Mouse (Mus musculus): ENCODE results near the gene Gm49383. TPM values are rescaled to one million over a fixed set of nuclear protein-coding genes. Genes with fewer than 3 reads are reported as not detected.

Gm49383 gene
- polyA plus RNA-seq, 1 experiment from 2014 or later, result 13.8 TPM

DNA sequence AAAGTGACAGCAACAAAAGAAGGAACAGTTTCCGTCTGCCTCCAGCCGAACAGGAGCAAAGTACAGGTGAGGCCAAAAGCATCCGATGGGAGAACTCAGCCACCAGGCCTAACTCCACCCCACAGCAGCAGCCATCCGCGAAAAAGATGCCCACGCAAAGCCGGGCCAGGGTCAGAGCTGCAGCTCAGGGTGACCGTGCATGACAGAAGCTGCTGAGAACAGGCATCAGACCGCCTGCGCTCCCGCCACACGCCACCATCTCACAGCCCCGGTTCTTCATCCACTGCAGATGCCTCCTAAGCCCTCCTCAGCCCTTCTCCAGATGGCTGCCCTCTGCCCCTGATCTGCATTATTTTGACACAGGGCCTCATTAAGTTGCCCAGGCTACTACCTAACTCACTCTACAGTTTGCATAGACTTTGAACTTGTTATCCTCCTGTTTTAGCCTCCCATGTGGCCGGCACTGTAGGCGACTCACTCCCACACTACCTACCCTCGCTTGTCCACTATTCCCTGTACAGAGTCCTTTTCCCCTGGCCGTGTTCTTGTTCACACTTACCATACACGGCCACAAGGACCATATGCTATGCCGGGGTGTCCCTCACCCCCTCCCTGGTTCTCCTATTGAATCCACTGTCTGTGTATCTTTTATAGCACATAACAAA is 23.8 kb upstream of the Gm49383 start:
- H3K9me3 ChIP-seq (replicated peaks; ENCODE audit: control insufficient read depth, low read length), result no peaks in the 10 kb centered on the region
- peak; percentile 51; the same call in 1 of the 2 replicates for ATAC-seq (ENCODE audit: low read depth)
- H3K27ac ChIP-seq (ENCODE audit: low read length), result no peak overlapping the region
- WGBS (ENCODE audit: insufficient replicate concordance), result 83% methylated on average over 19 of the region's 19 CpGs
- H3K36me3 ChIP-seq (ENCODE audit: control insufficient read depth, insufficient read depth), result peaks cover 15% of the 10 kb centered on the region
- H3K4me3 ChIP-seq (ENCODE audit: low read depth, low read length), result no peak overlapping the region
- no peaks in the 10 kb centered on the region for H3K4me1 ChIP-seq (ENCODE audit: control insufficient read depth, low read depth, low read length)
- no peaks in the 10 kb centered on the region for H3K27me3 ChIP-seq (ENCODE audit: control insufficient read depth, insufficient read depth, low read depth, low read length)
- H3K9ac ChIP-seq (ENCODE audit: low read depth, low read length), result no peak overlapping the region
- no peak overlapping the region for H3K4me2 ChIP-seq (ENCODE audit: low read depth, low read length)

DNA sequence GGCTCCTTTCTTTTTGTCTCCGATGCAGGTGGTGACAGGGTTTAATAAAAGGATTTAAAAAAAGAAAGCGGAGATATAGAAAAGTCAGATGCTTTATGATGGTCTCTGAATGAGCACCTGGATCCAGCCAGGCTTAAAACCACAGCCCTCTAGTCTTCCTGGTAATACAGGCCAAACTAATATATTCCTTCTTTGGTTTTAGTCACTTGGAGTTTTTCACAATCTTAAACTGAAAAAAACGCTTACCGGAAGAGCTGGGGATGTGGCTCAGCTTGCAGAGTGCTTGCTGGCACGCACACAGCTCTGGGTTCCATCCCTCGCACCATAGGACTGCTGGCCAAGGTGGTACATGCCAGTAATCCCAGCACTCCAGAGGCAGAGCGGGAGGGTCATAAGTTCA is 19.7 kb upstream of the Gm49383 start:
- Histone ChIP-seq H3K36me3 (ENCODE audit: control insufficient read depth, insufficient read depth) (peaks cover 30% of the 10 kb centered on the region), H3K9me3 (replicated peaks; ENCODE audit: control insufficient read depth, low read length) (no peaks in the 10 kb centered on the region), H3K4me1 (ENCODE audit: control insufficient read depth, low read depth, low read length) (no peaks in the 10 kb centered on the region), H3K27ac (ENCODE audit: low read length) (no peak overlapping the region), H3K4me2 (ENCODE audit: low read depth, low read length) (no peak overlapping the region), H3K4me3 (ENCODE audit: low read depth, low read length) (no peak overlapping the region), H3K9ac (ENCODE audit: low read depth, low read length) (no peak overlapping the region), H3K27me3 (ENCODE audit: control insufficient read depth, insufficient read depth, low read depth, low read length) (no peaks in the 10 kb centered on the region)
- no peak for ATAC-seq (ENCODE audit: low read depth)
- WGBS (ENCODE audit: insufficient replicate concordance), result 90% methylated on average over 7 of the region's 7 CpGs

- WGBS (ENCODE audit: insufficient replicate concordance), result 84% methylated on average over 3 of the region's 3 CpGs
- Histone ChIP-seq H3K4me1 (ENCODE audit: control insufficient read depth, low read depth, low read length) (no peaks in the 10 kb centered on the region), H3K27me3 (ENCODE audit: control insufficient read depth, insufficient read depth, low read depth, low read length) (no peaks in the 10 kb centered on the region)
These were observed 18.3 kb upstream of the Gm49383 start for GRCm38 (mm10) chr12:69215000-69215785.

GRCm38 (mm10) chr12:69214393-69214792 is 17.5 kb upstream of the Gm49383 start:
- Histone ChIP-seq H3K4me1 (ENCODE audit: control insufficient read depth, low read depth, low read length) (no peaks in the 10 kb centered on the region), H3K36me3 (ENCODE audit: control insufficient read depth, insufficient read depth) (peaks cover 25% of the 10 kb centered on the region), H3K9me3 (replicated peaks; ENCODE audit: control insufficient read depth, low read length) (no peaks in the 10 kb centered on the region), H3K27ac (ENCODE audit: low read length) (no peak overlapping the region), H3K4me2 (ENCODE audit: low read depth, low read length) (no peak overlapping the region), H3K9ac (ENCODE audit: low read depth, low read length) (no peak overlapping the region), H3K4me3 (ENCODE audit: low read depth, low read length) (no peak overlapping the region), H3K27me3 (ENCODE audit: control insufficient read depth, insufficient read depth, low read depth, low read length) (no peaks in the 10 kb centered on the region)
- no peak for ATAC-seq (ENCODE audit: low read depth)
- 75% methylated on average over 7 of the region's 7 CpGs for WGBS (ENCODE audit: insufficient replicate concordance)

More at GRCm38 (mm10) chr12:69215000-69215785, 18.3 kb upstream of the Gm49383 start:
- Histone ChIP-seq H3K27ac (ENCODE audit: low read length) (no peak overlapping the region), H3K4me2 (ENCODE audit: low read depth, low read length) (no peak overlapping the region), H3K36me3 (ENCODE audit: control insufficient read depth, insufficient read depth) (peaks cover 28% of the 10 kb centered on the region), H3K4me3 (ENCODE audit: low read depth, low read length) (no peak overlapping the region), H3K9me3 (replicated peaks; ENCODE audit: control insufficient read depth, low read length) (no peaks in the 10 kb centered on the region), H3K9ac (ENCODE audit: low read depth, low read length) (no peak overlapping the region)
- no peak for ATAC-seq (ENCODE audit: low read depth)

DNA sequence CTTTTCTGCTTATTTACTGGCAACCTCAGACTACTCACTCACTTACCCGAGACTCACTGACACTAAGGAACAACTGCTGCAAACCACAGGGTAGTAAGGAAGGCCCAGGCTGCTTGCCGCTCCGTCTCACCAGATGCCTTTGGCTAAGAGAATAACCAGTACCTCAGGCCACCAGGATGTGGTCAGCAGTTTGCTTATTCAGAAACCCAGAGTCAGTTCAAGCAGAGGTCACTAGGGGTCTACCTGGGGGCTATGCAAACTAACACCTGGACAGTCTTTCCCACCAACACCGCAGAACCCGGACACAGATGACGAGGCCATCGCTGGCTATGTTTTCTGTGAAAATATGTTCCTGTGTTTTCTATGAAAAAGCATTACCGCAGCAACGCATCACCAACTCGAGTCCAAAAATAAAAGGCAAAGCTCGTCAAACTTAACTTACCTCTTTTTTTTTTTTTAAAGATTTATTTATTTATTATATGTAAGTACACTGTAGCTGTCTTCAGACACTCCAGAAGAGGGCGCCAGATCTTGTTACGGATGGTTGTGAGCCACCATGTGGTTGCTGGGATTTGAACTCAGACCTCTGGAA is 16.4 kb upstream of the Gm49383 start:
- Histone ChIP-seq H3K4me3 (ENCODE audit: low read depth, low read length) (no peak overlapping the region), H3K9me3 (replicated peaks; ENCODE audit: control insufficient read depth, low read length) (no peaks in the 10 kb centered on the region), H3K27me3 (ENCODE audit: control insufficient read depth, insufficient read depth, low read depth, low read length) (no peaks in the 10 kb centered on the region), H3K9ac (ENCODE audit: low read depth, low read length) (no peak overlapping the region), H3K4me2 (ENCODE audit: low read depth, low read length) (no peak overlapping the region), H3K4me1 (ENCODE audit: control insufficient read depth, low read depth, low read length) (no peaks in the 10 kb centered on the region), H3K36me3 (ENCODE audit: control insufficient read depth, insufficient read depth) (peaks cover 23% of the 10 kb centered on the region), H3K27ac (ENCODE audit: low read length) (no peak overlapping the region)
- WGBS (ENCODE audit: insufficient replicate concordance), result 78% methylated on average over 13 of the region's 13 CpGs
- no peak for ATAC-seq (ENCODE audit: low read depth)

DNA sequence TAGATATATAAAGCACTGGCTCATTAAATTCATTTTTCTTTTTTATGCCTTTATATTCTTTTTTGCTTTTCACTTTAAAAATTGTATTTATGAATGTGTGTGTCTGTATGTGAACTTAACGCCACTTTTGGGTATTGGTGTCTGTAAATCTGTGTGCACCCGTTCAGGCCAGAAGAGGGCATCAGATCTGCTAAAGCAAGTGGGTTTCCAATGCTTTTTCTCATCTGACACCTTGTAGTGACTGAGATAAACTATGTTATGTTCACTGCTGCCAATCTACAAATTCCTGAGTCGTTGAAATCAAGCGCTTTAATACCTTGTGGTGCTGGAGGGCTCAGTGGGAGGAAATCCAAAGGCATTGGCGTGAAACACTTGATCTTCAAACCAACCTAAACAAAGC is 14.2 kb upstream of the Gm49383 start:
- Histone ChIP-seq H3K4me2 (ENCODE audit: low read depth, low read length) (no peak overlapping the region), H3K36me3 (ENCODE audit: control insufficient read depth, insufficient read depth) (peaks cover 25% of the 10 kb centered on the region)
- no peak for ATAC-seq (ENCODE audit: low read depth)

GRCm38 (mm10) chr12:69210056-69210979 is 13.4 kb upstream of the Gm49383 start:
- no peaks in the 10 kb centered on the region for H3K4me1 ChIP-seq (ENCODE audit: control insufficient read depth, low read depth, low read length)
- ATAC-seq (ENCODE audit: low read depth), result no peak
- no peak overlapping the region for H3K4me2 ChIP-seq (ENCODE audit: low read depth, low read length)
- 89% methylated on average over 18 of the region's 18 CpGs for WGBS (ENCODE audit: insufficient replicate concordance)
- H3K36me3 ChIP-seq (ENCODE audit: control insufficient read depth, insufficient read depth), result peaks cover 26% of the 10 kb centered on the region
- H3K9ac ChIP-seq (ENCODE audit: low read depth, low read length), result no peak overlapping the region
- no peak overlapping the region for H3K4me3 ChIP-seq (ENCODE audit: low read depth, low read length)
- H3K27me3 ChIP-seq (ENCODE audit: control insufficient read depth, insufficient read depth, low read depth, low read length), result no peaks in the 10 kb centered on the region
- H3K9me3 ChIP-seq (replicated peaks; ENCODE audit: control insufficient read depth, low read length), result no peaks in the 10 kb centered on the region
- no peak overlapping the region for H3K27ac ChIP-seq (ENCODE audit: low read length)

More for the DNA sequence above, 14.2 kb upstream of the Gm49383 start:
- Histone ChIP-seq H3K4me3 (ENCODE audit: low read depth, low read length) (no peak overlapping the region), H3K27ac (ENCODE audit: low read length) (no peak overlapping the region), H3K27me3 (ENCODE audit: control insufficient read depth, insufficient read depth, low read depth, low read length) (no peaks in the 10 kb centered on the region), H3K4me1 (ENCODE audit: control insufficient read depth, low read depth, low read length) (no peaks in the 10 kb centered on the region), H3K9me3 (replicated peaks; ENCODE audit: control insufficient read depth, low read length) (no peaks in the 10 kb centered on the region), H3K9ac (ENCODE audit: low read depth, low read length) (no peak overlapping the region)
- 77% methylated on average over 5 of the region's 5 CpGs for WGBS (ENCODE audit: insufficient replicate concordance)

DNA sequence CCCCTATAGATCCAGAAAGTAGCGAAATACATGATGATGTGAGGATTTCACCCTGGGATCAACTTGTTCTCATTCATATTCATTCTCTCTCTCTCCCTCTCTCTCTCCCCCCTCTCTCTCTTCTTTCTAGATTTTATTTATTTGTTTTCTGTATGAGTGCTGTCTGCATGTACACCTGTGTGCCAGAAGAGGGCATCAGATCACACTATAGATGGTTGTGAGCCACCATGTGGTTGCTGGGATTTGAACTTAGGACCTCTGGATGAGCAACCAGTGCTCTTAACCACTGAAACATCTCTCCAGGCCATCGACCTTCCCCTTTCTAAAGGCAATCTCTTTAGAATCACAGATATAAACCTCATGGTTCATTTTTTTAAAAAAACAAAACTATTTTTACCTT is 11.6 kb upstream of the Gm49383 start:
- H3K4me2 ChIP-seq (ENCODE audit: low read depth, low read length), result no peak overlapping the region
- H3K9me3 ChIP-seq (replicated peaks; ENCODE audit: control insufficient read depth, low read length), result no peaks in the 10 kb centered on the region
- H3K36me3 ChIP-seq (ENCODE audit: control insufficient read depth, insufficient read depth), result peaks cover 21% of the 10 kb centered on the region
- H3K27ac ChIP-seq (ENCODE audit: low read length), result no peak overlapping the region
- 81% methylated on average over 2 of the region's 2 CpGs for WGBS (ENCODE audit: insufficient replicate concordance)
- H3K27me3 ChIP-seq (ENCODE audit: control insufficient read depth, insufficient read depth, low read depth, low read length), result no peaks in the 10 kb centered on the region
- no peak overlapping the region for H3K9ac ChIP-seq (ENCODE audit: low read depth, low read length)
- no peaks in the 10 kb centered on the region for H3K4me1 ChIP-seq (ENCODE audit: control insufficient read depth, low read depth, low read length)
- H3K4me3 ChIP-seq (ENCODE audit: low read depth, low read length), result no peak overlapping the region
- ATAC-seq (ENCODE audit: low read depth), result no peak

All from liver, embryonic 16.5 days (tissue).